Mouse (Mus musculus) myocyte (in vitro differentiated cells): ENCODE results near the gene Ghrhr.

ENCODE experiments used
- CEBPB ChIP-seq: IDR thresholded peaks from 2 replicates; pipeline ENCODE4 v1.6.1; 2011; ENCODE audit warnings: mild to moderate bottlenecking, moderate library complexity; ENCODE audit not compliant: poor library complexity, insufficient read depth, severe bottlenecking
- E2F4 ChIP-seq: IDR thresholded peaks from one replicate; pipeline ENCODE4 v1.6.1; 2011; ENCODE audit warnings: mild to moderate bottlenecking, control low read depth, moderate library complexity; ENCODE audit not compliant: insufficient read depth
- MAX ChIP-seq: IDR thresholded peaks from one replicate; pipeline ENCODE4 v1.6.1; 2011; ENCODE audit warnings: low read depth, mild to moderate bottlenecking, control low read depth
- MYOD1 ChIP-seq, 3 experiments: IDR thresholded peaks; one replicate each; pipeline ENCODE4 v1.6.1; 2011; ENCODE audit warnings: control low read depth in 2 of 3, low read depth in 2 of 3, mild to moderate bottlenecking in 2 of 3, moderate library complexity in 1 of 3; ENCODE audit not compliant: insufficient read length in 2 of 3, control insufficient read depth in 1 of 3
- MYOG ChIP-seq, 3 experiments: IDR thresholded peaks; one replicate each; pipeline ENCODE4 v1.6.1; 2011; ENCODE audit warnings: control low read depth in 2 of 3, low read depth in 2 of 3, mild to moderate bottlenecking in 2 of 3; ENCODE audit not compliant: insufficient read length in 2 of 3, control insufficient read depth in 1 of 3, insufficient read depth in 1 of 3
- POLR2A ChIP-seq: IDR thresholded peaks from one replicate; pipeline ENCODE4 v1.6.1; 2011; ENCODE audit warnings: low read depth, mild to moderate bottlenecking, control low read depth, moderate library complexity; ENCODE audit not compliant: insufficient read length
- POLR2AphosphoS2 ChIP-seq: IDR thresholded peaks from one replicate; pipeline ENCODE4 v1.6.1; 2011; ENCODE audit warnings: low read depth, control low read depth; ENCODE audit not compliant: insufficient read length
- REST ChIP-seq: IDR thresholded peaks from one replicate; pipeline ENCODE4 v1.6.1; 2011; ENCODE audit warnings: mild to moderate bottlenecking, control low read depth, moderate library complexity; ENCODE audit not compliant: insufficient read depth, insufficient read length
- SRF ChIP-seq: IDR thresholded peaks from one replicate; pipeline ENCODE4 v1.6.1; 2011; ENCODE audit warnings: low read depth; ENCODE audit not compliant: control insufficient read depth, insufficient read length
- TCF12 ChIP-seq: IDR thresholded peaks from one replicate; pipeline ENCODE4 v1.6.1; 2011; ENCODE audit warnings: mild to moderate bottlenecking, control low read depth; ENCODE audit not compliant: poor library complexity, insufficient read depth, severe bottlenecking
- TCF3 ChIP-seq: IDR thresholded peaks from one replicate; pipeline ENCODE4 v1.6.1; 2011; ENCODE audit warnings: low read depth, control low read depth; ENCODE audit not compliant: insufficient read length
- USF1 ChIP-seq: IDR thresholded peaks from one replicate; pipeline ENCODE4 v1.6.1; 2011; ENCODE audit warnings: low read depth, mild to moderate bottlenecking, control low read depth, moderate library complexity

DNA sequence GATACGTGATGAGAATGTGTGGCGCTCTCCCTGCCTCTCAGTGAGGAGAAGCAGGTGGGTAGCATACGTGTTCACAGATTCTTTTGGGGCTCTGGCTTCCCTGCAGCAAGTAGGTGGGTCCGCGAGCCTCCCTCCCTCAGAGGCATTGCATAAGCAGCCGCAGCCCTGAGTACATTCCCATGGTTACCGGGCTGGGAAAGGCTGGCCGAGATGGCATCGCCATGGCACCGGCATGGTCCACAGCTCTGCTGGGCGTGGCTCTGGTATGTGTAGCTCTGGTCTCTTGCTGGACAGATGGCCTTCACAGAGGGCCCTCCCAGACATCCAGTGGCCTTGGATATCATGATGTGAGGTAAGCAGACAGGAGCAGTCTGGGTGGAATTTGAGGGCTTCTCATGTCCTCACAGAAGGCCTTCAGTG is 20.5 kb downstream of the Ghrhr start:
- no peak for TF ChIP-seq POLR2A
- no peak for TF ChIP-seq POLR2AphosphoS2
- no peak for TF ChIP-seq USF1
- TF ChIP-seq MAX: no peak
- no peak for TF ChIP-seq E2F4
- TF ChIP-seq MYOG (IDR thresholded peaks at IDR 0.05; ENCODE audit: control insufficient read depth in 1 of 3, insufficient read depth in 1 of 3, insufficient read length in 2 of 3, low read depth in 2 of 3): no peak
- no peak for TF ChIP-seq SRF
- TF ChIP-seq REST: no peak
- TF ChIP-seq MYOD1 (IDR thresholded peaks at IDR 0.05; ENCODE audit: control insufficient read depth in 1 of 3, insufficient read length in 2 of 3, low read depth in 2 of 3): no peak
- no peak for TF ChIP-seq CEBPB
- no peak for TF ChIP-seq TCF12
- TF ChIP-seq TCF3: no peak
